Mouse (Mus musculus) stomach, embryonic 14.5 days (tissue): Measurements from ENCODE around the gene Gm20388. TPM values are rescaled to one million over a fixed set of nuclear protein-coding genes. Genes with fewer than 3 reads are reported as not detected.

Experiments
- ATAC-seq: fragments of 200-750 bp; cut with Nextera tagmentation; 2 replicates; pipeline ENCODE4 v1.8.0; 2017; ENCODE audit warnings: low read depth, moderate TSS enrichment; ENCODE audit not compliant: insufficient number of reproducible peaks, insufficient read depth, low FRiP score
- H3K27ac ChIP-seq: fragments of 300-500 bp; sonication (generic); 2 replicates; pipeline ENCODE4 v1.5.1; 2014; ENCODE audit warnings: mild to moderate bottlenecking, low read length, moderate library complexity, mixed read lengths
- H3K27me3 ChIP-seq: fragments of 300-500 bp; sonication (generic); 2 replicates; pipeline ENCODE4 v1.6.1; 2014; ENCODE audit warnings: low read length, control low read depth, mixed read lengths; ENCODE audit not compliant: control insufficient read depth, insufficient read depth
- H3K36me3 ChIP-seq: fragments of 300-500 bp; sonication (generic); 2 replicates; pipeline ENCODE4 v1.6.1; 2014; ENCODE audit warnings: mild to moderate bottlenecking, control low read depth, low read length, moderate library complexity, mixed read lengths; ENCODE audit not compliant: control insufficient read depth, insufficient read depth
- H3K4me1 ChIP-seq: fragments of 300-500 bp; sonication (generic); 2 replicates; pipeline ENCODE4 v1.6.1; 2014; ENCODE audit warnings: low read length, control low read depth, mixed read lengths; ENCODE audit not compliant: control insufficient read depth, insufficient read depth
- H3K4me2 ChIP-seq: fragments of 300-500 bp; sonication (generic); replicated peaks from 2 replicates; pipeline ENCODE4 v1.6.1; 2014; ENCODE audit warnings: low read depth, low read length, control low read depth
- H3K4me3 ChIP-seq: fragments of 300-500 bp; sonication (generic); 2 replicates; pipeline ENCODE4 v1.5.1; 2014; ENCODE audit warnings: low read depth, low read length, control low read depth
- H3K9ac ChIP-seq: fragments of 300-500 bp; sonication (generic); replicated peaks from 2 replicates; pipeline ENCODE4 v1.6.1; 2014; ENCODE audit warnings: low read depth, mild to moderate bottlenecking, control low read depth, low read length, moderate library complexity, mixed read lengths
- H3K9me3 ChIP-seq: fragments of 300-500 bp; sonication (generic); 2 replicates; pipeline ENCODE4 v1.6.1; 2016; ENCODE audit warnings: low read depth, low read length, control low read depth; ENCODE audit not compliant: control insufficient read depth
- WGBS: fragments of 180-500 bp; shearing (Covaris S2); extraction: QIAGEN DNeasy Blood & Tissue Kit; methylation state at CpG from one replicate; pipeline ENCODE4 v1.1.7; 2014; 5-methylcytosine and 5-hydroxymethylcytosine counted together
- polyA plus RNA-seq: library from polyadenylated mRNA; unstranded; fragments of >200 nt; fragmentation: Nextera tagmentation; extraction: Ambion mirVana; gene quantifications from 2 replicates; pipeline ENCODE4 v1.2.1, GENCODE M21; 2014

Gm20388 gene
- polyA plus RNA-seq, 1 experiment from 2014 or later = 11.4 TPM

DNA sequence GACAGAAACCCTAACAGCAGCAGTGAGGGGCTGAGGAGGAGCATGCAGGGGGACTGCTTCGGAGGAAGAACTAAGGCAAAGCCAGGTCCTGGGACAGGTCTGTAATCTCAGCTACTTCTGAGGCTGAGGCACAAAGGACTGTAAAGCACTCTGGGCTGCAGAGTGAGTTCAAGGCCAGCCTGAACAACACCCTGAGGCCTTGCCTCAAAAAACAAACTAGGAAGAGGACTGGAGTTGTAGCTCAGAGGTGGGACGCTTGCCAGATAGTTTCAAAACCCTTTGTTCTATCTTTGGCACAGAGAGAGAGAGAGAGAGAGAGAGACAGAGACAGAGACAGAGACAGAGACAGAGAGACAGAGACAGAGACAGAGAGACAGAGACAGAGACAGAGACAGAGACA is 1942.9 kb downstream of the Gm20388 start:
- Histone ChIP-seq H3K4me3 (no peak overlapping the region), H3K4me1 (no peaks in the 10 kb centered on the region), H3K27me3 (no peaks in the 10 kb centered on the region), H3K9ac (no peak overlapping the region), H3K27ac (no peak overlapping the region), H3K36me3 (no peaks in the 10 kb centered on the region), H3K9me3 (no peaks in the 10 kb centered on the region), H3K4me2 (no peak overlapping the region)
- ATAC-seq = no peak
- 82% methylated on average over 2 of the region's 2 CpGs for WGBS

DNA sequence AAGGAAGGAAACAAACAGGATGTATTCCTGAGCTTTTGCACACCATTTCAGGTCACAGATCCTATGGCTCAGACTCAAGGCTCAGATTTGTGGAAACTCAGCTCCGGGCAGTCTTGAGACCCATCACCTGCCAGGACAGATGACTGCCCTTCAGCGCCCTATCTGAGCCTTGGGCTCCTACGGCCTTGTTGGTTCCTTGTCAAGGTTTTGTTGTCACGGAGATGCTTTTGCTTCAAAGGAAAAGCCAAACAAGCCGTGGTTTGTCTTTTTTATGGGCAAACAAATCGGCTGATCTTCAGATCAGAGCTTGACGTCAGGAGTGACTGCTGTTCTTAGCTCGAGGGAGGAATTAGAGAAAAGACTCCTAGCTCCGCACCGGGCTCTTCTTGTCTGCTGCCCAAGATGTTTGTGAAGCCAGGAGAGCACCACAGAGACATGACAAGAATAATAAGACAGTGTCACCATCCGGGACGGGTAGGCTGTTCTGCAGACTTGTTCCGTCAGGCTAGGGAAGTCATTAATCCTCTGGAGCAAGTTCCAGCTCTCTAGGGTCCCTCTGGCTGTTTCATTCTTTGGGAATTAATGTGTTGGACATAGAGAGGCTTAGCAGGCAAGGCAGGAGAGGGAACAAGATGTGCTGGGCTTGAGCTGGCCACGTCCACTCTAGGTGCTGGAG is 1945.6 kb downstream of the Gm20388 start:
- Histone ChIP-seq H3K36me3 (no peaks in the 10 kb centered on the region), H3K27me3 (no peaks in the 10 kb centered on the region), H3K4me3 (no peak overlapping the region), H3K9me3 (no peaks in the 10 kb centered on the region), H3K27ac (no peak overlapping the region), H3K9ac (no peak overlapping the region), H3K4me1 (no peaks in the 10 kb centered on the region), H3K4me2 (no peak overlapping the region)
- WGBS = 71% methylated on average over 14 of the region's 14 CpGs
- ATAC-seq = no peak

DNA sequence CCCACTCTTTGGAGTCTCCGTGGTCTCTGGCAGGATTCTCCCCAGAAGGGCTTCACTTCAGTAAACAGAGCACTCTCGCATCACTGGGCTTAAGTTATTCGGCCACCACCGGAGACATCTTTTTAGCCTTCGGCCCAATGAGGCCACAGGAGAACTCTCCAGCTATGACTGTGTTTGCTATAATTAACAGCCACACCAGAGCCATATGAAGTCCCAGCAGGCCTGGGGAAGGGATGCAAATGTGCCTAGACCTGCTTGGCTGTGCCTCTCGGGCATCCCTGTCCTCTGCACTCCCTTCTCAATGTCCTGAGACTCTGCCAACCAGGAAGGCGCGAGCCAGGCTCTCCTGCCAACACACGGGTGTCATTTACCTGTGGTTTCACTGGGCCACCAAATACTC is 1946.7 kb downstream of the Gm20388 start:
- no peak for ATAC-seq

DNA sequence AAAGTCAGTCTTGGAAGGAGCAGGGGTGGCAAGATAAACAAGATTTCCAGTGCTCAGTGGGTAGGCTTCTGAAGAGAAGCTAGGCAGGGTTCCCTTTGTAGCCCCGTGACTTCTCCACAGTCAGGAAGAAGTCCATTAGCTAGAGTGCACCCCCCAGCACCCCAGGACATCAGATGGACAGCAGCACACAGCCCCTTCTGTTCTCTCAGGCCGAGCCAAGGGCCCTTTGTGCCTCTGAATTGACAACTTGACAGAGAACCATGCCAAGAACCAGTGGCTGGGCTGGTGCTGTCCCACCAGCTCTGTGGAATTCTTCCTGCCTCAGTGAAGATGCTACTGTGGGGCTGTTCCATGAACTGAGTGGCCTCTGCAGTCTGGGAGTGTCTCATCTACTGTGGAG is 1947.1 kb downstream of the Gm20388 start:
- H3K27me3 ChIP-seq = no peaks in the 10 kb centered on the region
- ATAC-seq = no peak
- no peaks in the 10 kb centered on the region for H3K4me1 ChIP-seq
- H3K36me3 ChIP-seq = no peaks in the 10 kb centered on the region
- WGBS = 54% methylated on average over 2 of the region's 2 CpGs
- H3K9me3 ChIP-seq = no peaks in the 10 kb centered on the region
- H3K9ac ChIP-seq = no peak overlapping the region
- no peak overlapping the region for H3K4me2 ChIP-seq
- H3K27ac ChIP-seq = no peak overlapping the region
- no peak overlapping the region for H3K4me3 ChIP-seq

More for the DNA sequence above, 1946.7 kb downstream of the Gm20388 start:
- 72% methylated on average over 9 of the region's 9 CpGs for WGBS
- H3K9me3 ChIP-seq = no peaks in the 10 kb centered on the region
- no peak overlapping the region for H3K4me2 ChIP-seq
- no peaks in the 10 kb centered on the region for H3K4me1 ChIP-seq
- H3K27ac ChIP-seq = no peak overlapping the region
- no peaks in the 10 kb centered on the region for H3K27me3 ChIP-seq
- H3K36me3 ChIP-seq = no peaks in the 10 kb centered on the region
- H3K9ac ChIP-seq = no peak overlapping the region
- no peak overlapping the region for H3K4me3 ChIP-seq

DNA sequence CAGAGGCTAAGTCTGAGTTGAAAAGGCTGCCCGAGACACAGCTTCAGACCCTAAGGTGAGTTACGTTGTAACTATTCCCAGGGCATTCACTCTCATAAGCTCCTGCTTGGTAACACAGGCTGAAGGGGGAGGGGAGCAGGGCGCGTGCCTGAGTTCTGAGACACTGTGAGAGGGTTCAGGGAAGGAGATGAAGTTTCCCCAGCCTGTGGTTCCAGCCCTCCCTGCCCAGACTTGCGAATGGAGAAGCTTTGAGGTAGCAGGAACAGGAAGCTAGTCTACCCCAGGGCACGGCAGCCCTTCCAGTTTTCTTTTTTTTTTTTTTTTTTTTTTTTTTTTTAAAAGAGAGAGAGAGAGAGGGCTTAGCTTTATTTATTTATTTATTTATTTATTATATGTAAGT is 1950.6 kb downstream of the Gm20388 start:
- ATAC-seq = no peak
- H3K9ac ChIP-seq = no peak overlapping the region
- H3K4me2 ChIP-seq = no peak overlapping the region
- no peak overlapping the region for H3K4me3 ChIP-seq
- no peaks in the 10 kb centered on the region for H3K9me3 ChIP-seq
- WGBS = 52% methylated on average over 6 of the region's 6 CpGs
- no peaks in the 10 kb centered on the region for H3K36me3 ChIP-seq
- H3K27me3 ChIP-seq = no peaks in the 10 kb centered on the region
- no peak overlapping the region for H3K27ac ChIP-seq
- no peaks in the 10 kb centered on the region for H3K4me1 ChIP-seq

DNA sequence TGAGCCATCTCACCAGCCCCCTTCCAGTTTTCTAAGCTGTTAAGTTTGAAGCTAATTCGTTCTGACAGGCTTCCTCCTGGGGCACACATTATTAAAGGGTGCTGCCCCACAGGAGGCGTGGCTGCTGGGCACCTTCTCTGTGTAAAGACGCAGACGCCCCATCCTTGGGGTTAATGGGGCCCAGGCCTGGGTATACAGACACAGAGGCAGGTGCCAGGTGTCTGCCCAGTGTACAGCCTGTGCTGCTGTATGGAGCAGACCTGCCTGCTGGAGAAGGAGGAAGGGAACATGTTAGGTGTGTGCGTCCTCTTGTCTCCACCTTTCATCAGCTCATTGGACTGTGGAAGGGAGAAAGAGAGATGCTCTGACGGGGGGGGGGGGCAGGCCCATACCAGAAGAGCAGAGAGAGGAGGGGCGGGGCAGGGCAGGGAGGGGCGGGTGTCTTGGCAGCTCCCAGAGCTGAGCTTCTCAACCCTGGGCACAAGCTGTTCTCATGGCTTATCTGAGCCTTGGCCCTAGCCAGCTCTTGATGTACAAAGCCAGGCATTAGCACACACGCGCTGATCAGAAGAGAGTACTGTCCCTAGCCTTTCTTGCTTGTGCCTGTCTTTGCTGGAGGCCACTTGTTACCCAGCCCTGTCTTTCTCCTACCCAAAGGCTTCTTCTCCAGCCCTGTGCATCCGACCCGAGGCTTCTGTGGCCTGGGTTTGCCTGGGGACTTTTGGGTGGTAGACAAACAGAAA is 1951.3 kb downstream of the Gm20388 start:
- no peak overlapping the region for H3K4me3 ChIP-seq
- H3K4me2 ChIP-seq = no peak overlapping the region
- WGBS = 68% methylated on average over 12 of the region's 12 CpGs
- H3K36me3 ChIP-seq = no peaks in the 10 kb centered on the region
- H3K9me3 ChIP-seq = no peaks in the 10 kb centered on the region
- no peaks in the 10 kb centered on the region for H3K4me1 ChIP-seq
- no peak overlapping the region for H3K9ac ChIP-seq
- no peak overlapping the region for H3K27ac ChIP-seq
- H3K27me3 ChIP-seq = no peaks in the 10 kb centered on the region
- no peak for ATAC-seq

DNA sequence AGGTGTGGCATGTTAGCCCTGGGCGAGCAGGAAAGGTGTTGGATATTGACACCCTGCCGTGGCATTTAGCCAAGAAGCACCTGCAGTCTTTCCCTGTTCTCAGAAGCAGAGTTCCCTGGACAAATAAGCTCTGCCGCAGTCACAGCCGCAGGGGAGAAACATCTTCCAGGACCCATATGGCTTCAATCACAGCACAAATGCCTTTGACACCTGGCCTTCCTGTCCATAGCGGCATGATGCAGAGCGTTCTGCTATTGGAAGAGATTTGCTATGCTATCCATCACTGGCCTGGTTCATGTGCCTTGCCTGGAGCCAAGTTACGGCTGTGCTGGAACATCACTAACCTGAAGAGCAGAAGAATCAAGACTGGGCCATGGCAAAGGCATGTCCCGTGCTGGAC is 1954.7 kb downstream of the Gm20388 start:
- no peak overlapping the region for H3K27ac ChIP-seq
- ATAC-seq = no peak
- H3K4me1 ChIP-seq = no peaks in the 10 kb centered on the region
- no peak overlapping the region for H3K4me3 ChIP-seq
- no peaks in the 10 kb centered on the region for H3K36me3 ChIP-seq
- no peak overlapping the region for H3K9ac ChIP-seq
- no peak overlapping the region for H3K4me2 ChIP-seq
- no peaks in the 10 kb centered on the region for H3K9me3 ChIP-seq
- WGBS = 40% methylated on average over 8 of the region's 8 CpGs
- H3K27me3 ChIP-seq = no peaks in the 10 kb centered on the region

DNA sequence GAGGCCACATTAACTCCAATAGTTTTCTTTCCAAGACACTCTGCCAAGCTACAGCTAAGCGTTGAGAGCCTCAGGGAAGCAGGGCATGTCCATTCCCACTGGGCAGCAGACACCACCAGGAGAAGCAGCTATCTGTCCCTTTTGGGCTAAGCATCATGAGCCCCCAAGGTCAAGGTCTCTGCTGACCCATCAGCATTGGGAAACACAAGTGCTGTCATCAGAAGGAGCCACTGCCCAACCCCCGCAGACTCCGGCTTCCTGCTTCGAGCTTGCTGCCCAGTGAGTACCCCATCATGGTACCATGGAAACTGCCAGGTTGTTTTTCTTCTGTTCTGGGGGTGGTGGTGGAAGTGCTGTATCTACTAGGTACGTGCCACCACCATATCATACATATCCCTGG is 1957.6 kb downstream of the Gm20388 start:
- no peaks in the 10 kb centered on the region for H3K9me3 ChIP-seq

More for the DNA sequence above, 1957.6 kb downstream of the Gm20388 start:
- peaks cover 8% of the 10 kb centered on the region; the same call in 1 of the 2 replicates for H3K4me1 ChIP-seq
- H3K36me3 ChIP-seq = no peaks in the 10 kb centered on the region
- ATAC-seq = no peak
- no peak overlapping the region for H3K9ac ChIP-seq
- no peak overlapping the region for H3K4me3 ChIP-seq
- H3K27ac ChIP-seq = no peak overlapping the region
- no peak overlapping the region for H3K4me2 ChIP-seq
- 88% methylated on average over 5 of the region's 5 CpGs for WGBS
- no peaks in the 10 kb centered on the region for H3K27me3 ChIP-seq
